Mouse (Mus musculus): ENCODE measurements around the gene Mrps11. TPM values are rescaled to one million over a fixed set of nuclear protein-coding genes. Genes with fewer than 3 reads are reported as not detected.

The Mrps11 gene
- total RNA-seq, 2 experiments from 2014 or later, result 39.5 to 40.1 TPM

GRCm38 (mm10) chr7:78793895-78794570, 11.1 kb downstream of the Mrps11 start:
- no peak for DNase-seq

- DNase-seq, result peak; percentile 49 to 53
These were observed 11.7 kb downstream of the Mrps11 start for GRCm38 (mm10) chr7:78794571-78795092.

GRCm38 (mm10) chr7:78796624-78797023, 13.7 kb downstream of the Mrps11 start:
- DNase-seq, result no peak

- peak in 1 of 2 experiments; percentile 25 for DNase-seq
These were observed 15.0 kb downstream of the Mrps11 start for GRCm38 (mm10) chr7:78797843-78798455.

GRCm38 (mm10) chr7:78799730-78800496, 17.0 kb downstream of the Mrps11 start:
- DNase-seq, result no peak

- DNase-seq, result no peak
These were observed 20.9 kb downstream of the Mrps11 start for GRCm38 (mm10) chr7:78803841-78804240.

- DNase-seq, result no peak
These were observed 24.3 kb downstream of the Mrps11 start for GRCm38 (mm10) chr7:78807192-78807591.

- DNase-seq, result no peak
These were observed 30.9 kb downstream of the Mrps11 start for GRCm38 (mm10) chr7:78813791-78814190.

GRCm38 (mm10) chr7:78814766-78815165, 31.8 kb downstream of the Mrps11 start:
- DNase-seq, result no peak

- DNase-seq, result no peak
These were observed 35.4 kb downstream of the Mrps11 start for GRCm38 (mm10) chr7:78818336-78818735.

GRCm38 (mm10) chr7:78826682-78827385, 43.9 kb downstream of the Mrps11 start:
- DNase-seq, result peak; percentile 38 to 42

- no peak for DNase-seq
These were observed 44.9 kb downstream of the Mrps11 start for GRCm38 (mm10) chr7:78827749-78828362.

GRCm38 (mm10) chr7:78835656-78836055, 52.7 kb downstream of the Mrps11 start:
- DNase-seq, result no peak

GRCm38 (mm10) chr7:78837250-78837649, 54.3 kb downstream of the Mrps11 start:
- no peak for DNase-seq

GRCm38 (mm10) chr7:78841601-78842000, 58.7 kb downstream of the Mrps11 start:
- peak; percentile 37 to 48 for DNase-seq

Other genes with a start within 250 kb of the Mrps11 start
- 1 to 10 TPM in 1 of 2 experiments, under 1 TPM in 1; 0.97 to 3.9 TPM for gene Ntrk3, start 45.1 kb upstream of the Mrps11 start, total RNA-seq (2021)
- 10 to 100 TPM; 52.6 to 59.5 TPM for gene Mrpl46, start 412 bp downstream of the Mrps11 start, total RNA-seq (2021)
- gene Det1, start 64.1 kb downstream of the Mrps11 start, total RNA-seq (2021), result 10 to 100 TPM; 13.9 to 16.5 TPM
- 10 to 100 TPM; 35.8 to 37.0 TPM for gene Aen, start 112.7 kb downstream of the Mrps11 start, total RNA-seq (2021)
- 1 to 10 TPM; 6.3 to 7.0 TPM for gene Isg20, start 130.3 kb downstream of the Mrps11 start, total RNA-seq (2021)